Mouse (Mus musculus) subcutaneous adipose tissue, adult 2 months (tissue): ENCODE data around the gene Nfu1. TPM values are rescaled to one million over a fixed set of nuclear protein-coding genes. Genes with fewer than 3 reads are reported as not detected.

Source experiments
- polyA plus RNA-seq: library from polyadenylated mRNA; depleted of rRNA; stranded (reverse); fragments of >200 nt; gene quantifications from 2 replicates; pipeline ENCODE4 v1.2.3, GENCODE M21; 2012; ENCODE audit warnings: low replicate concordance; rRNA removed

The Nfu1 gene
- polyA plus RNA-seq = 113 and 114 TPM in 2 replicates

DNA sequence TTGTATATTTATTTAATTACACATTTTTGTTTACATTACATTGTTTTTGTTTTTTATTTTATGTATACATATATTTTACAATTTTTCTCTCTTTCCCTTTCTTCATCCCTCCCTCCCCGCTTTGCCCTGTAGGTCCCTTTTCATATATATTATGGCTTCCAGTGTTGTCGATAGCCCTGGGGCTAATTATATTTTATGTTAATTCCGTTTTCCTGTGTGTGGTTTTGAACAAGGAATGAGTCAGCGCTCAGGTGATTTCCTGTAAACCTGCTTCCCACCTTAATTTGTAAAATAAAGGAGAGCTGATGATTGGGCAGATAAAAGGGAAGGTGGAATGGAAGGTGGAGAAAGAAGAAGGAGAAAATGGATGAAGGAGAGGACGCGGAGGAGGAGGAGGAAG lies at the start of gene Nfu1:
Gene Nfu1 (plus strand): TSS at position 350 of the 400 bp plus-strand sequence.

DNA sequence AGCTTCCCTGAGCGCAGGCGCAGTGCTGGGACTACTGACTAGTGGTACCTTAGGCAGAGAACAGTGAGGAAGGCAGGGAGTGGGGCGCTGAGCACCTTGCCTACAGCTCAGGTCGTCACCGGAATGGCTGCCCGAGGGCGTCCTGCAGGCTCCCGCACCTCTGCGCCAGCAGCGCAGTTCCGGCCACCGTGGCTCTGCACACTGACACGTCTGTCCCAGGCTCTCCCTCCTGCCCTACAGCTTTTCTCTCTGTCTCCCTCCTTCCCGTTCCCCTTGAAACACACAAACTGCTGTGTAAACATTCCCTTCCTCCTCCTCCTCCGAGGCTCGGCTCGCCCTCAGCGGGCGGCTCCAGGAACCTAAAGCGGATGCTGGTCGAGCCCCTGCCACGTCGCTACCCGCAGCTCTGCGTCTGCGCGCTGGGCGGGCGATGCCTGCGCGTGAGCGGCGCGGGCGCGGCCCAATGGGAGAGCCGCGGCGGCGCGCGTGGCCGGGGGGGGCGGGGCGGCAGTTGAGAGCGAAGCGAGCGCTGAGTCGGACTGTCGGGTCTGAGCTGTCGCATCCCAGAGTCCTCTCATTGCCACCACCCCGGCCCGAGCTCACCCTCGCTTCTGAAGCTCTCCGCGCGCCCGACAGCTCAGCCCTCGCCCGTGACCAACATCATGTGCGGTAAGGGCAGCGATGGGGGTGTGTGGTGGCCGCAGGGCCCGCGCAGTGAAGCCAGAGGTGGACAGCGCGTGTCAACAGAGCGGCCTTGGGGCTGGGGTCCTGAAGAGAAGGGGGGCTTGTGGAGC lies 33.5 kb downstream of the Nfu1 start, which contains the start of gene Gfpt1:
Gene Gfpt1 (plus strand): TSS at position 510 of the 794 bp plus-strand sequence.

Other genes with a start within 250 kb of the Nfu1 start
- 50.7 and 64.6 TPM in 2 replicates for gene Anxa4, start 215.7 kb upstream of the Nfu1 start, polyA plus RNA-seq
- gene Aak1, start 159.7 kb upstream of the Nfu1 start, polyA plus RNA-seq = 18.0 and 36.0 TPM in 2 replicates
- 12.3 and 21.0 TPM in 2 replicates for gene Gfpt1, start 33.6 kb downstream of the Nfu1 start, polyA plus RNA-seq
- gene D6Ertd527e, start 95.5 kb downstream of the Nfu1 start, polyA plus RNA-seq = 0.27 and 0.71 TPM in 2 replicates